Mouse (Mus musculus) retina, embryonic 14.5 days (tissue): ENCODE data around the gene Prpf40b.

Experiments used
- DNase-seq: peaks from one replicate; pipeline ENCODE4 v3.0.0-alpha.2; 2015; ENCODE audit warnings: low spot score

Gene Prpf40b

GRCm38 (mm10) chr15:99294287-99294686, 600 bp upstream of the Prpf40b start:
- DNase-seq = no peak

GRCm38 (mm10) chr15:99295484-99295981, 646 bp downstream of the Prpf40b start, which contains the start of gene Fam186b:
Fam186b (minus strand) TSS chr15:99295888.
- DNase-seq = peak; percentile 63

GRCm38 (mm10) chr15:99296213-99296612, 1.3 kb downstream of the Prpf40b start:
- no peak for DNase-seq

- DNase-seq = no peak
These were observed 12.6 kb downstream of the Prpf40b start for GRCm38 (mm10) chr15:99307476-99307875.

- no peak for DNase-seq
These were observed 14.7 kb downstream of the Prpf40b start for GRCm38 (mm10) chr15:99309549-99309948.

GRCm38 (mm10) chr15:99310617-99311016, 15.7 kb downstream of the Prpf40b start:
- no peak for DNase-seq

- no peak for DNase-seq
These were observed 20.0 kb downstream of the Prpf40b start for GRCm38 (mm10) chr15:99314891-99315290.

GRCm38 (mm10) chr15:99316314-99317266, 21.7 kb downstream of the Prpf40b start:
- DNase-seq = peak; percentile 87

- no peak for DNase-seq
These were observed 22.4 kb downstream of the Prpf40b start for GRCm38 (mm10) chr15:99317267-99317651.

- DNase-seq = no peak
These were observed 23.2 kb downstream of the Prpf40b start for GRCm38 (mm10) chr15:99318071-99318470.

GRCm38 (mm10) chr15:99318861-99319410, 24.0 kb downstream of the Prpf40b start:
- no peak for DNase-seq

- DNase-seq = no peak
These were observed 24.6 kb downstream of the Prpf40b start for GRCm38 (mm10) chr15:99319411-99319871.

GRCm38 (mm10) chr15:99320168-99320674, 25.3 kb downstream of the Prpf40b start:
- DNase-seq = no peak

- no peak for DNase-seq
These were observed 26.1 kb downstream of the Prpf40b start for GRCm38 (mm10) chr15:99320978-99321377.

GRCm38 (mm10) chr15:99324151-99324550, 29.3 kb downstream of the Prpf40b start:
- DNase-seq = no peak

GRCm38 (mm10) chr15:99325598-99325997, 30.7 kb downstream of the Prpf40b start:
- no peak for DNase-seq

GRCm38 (mm10) chr15:99326407-99326806, 31.5 kb downstream of the Prpf40b start:
- no peak for DNase-seq

GRCm38 (mm10) chr15:99326959-99327358, 32.1 kb downstream of the Prpf40b start:
- DNase-seq = peak; percentile 54

GRCm38 (mm10) chr15:99328011-99328410, 33.1 kb downstream of the Prpf40b start:
- DNase-seq = no peak

- no peak for DNase-seq
These were observed 35.4 kb downstream of the Prpf40b start for GRCm38 (mm10) chr15:99330324-99330723.

GRCm38 (mm10) chr15:99331341-99331740, 36.5 kb downstream of the Prpf40b start:
- no peak for DNase-seq

- no peak for DNase-seq
These were observed 37.2 kb downstream of the Prpf40b start for GRCm38 (mm10) chr15:99332111-99332510.
